Mouse (Mus musculus) gastrocnemius, postnatal 36 days (tissue): ENCODE measurements at regions not wholly inside any gene's neighbourhood (a gene's known extent, or its start where the extent isn't known, plus 50 kb on each side); places are given as distances from the start of the nearest gene placed in this dataset.

ENCODE experiments used
- DNase-seq, 2 experiments: peaks; one replicate each; pipeline ENCODE4 v3.0.0; 2022
- intact Hi-C: fragments of 180-260 bp; cut with DNase I; formaldehyde crosslinking; loops from one replicate; pipeline ENCODE4 v1.15.1; 2025

DNA sequence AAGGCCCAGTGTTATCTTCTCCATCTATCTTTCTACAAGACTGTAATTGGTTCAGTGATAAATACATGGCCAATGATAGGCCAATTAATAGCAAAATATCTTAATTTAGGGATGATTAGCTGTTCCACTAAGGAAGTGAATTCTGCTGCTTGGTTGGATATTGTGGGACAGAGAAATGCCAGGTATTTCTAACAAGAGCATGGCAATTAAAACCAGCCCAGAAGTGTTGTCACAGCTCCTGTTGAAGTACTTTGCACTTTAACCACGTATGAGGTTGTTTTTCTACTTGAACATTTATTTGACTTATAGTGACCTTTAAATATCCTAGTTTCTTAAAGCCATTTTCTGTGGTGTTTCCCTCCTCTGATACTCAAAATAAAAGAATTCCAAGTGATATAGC lies 65.7 kb upstream of the Acsl4 start:
- intact Hi-C loops, result no loop called here
- no peak for DNase-seq

DNA sequence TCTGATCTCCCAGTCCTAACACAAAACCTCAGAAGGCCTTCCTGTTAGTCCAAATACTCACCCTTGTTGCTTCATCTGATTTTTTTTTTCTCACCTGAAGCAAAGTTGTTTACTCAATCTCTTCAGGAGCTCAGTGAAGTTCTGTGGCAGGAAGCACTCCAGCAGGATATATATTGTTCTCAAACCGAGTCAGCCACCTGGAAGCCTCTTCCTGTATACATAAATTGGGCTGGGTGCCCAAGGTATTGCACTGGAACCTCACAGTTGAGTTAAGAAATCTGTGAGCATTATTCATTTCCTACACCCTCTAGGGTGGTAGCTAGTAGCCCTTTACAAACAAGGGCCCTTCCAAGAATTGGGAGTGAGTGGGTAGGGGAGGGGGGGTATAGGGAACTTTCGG lies 73.8 kb upstream of the Acsl4 start:
- intact Hi-C loops, result no loop called here

DNA sequence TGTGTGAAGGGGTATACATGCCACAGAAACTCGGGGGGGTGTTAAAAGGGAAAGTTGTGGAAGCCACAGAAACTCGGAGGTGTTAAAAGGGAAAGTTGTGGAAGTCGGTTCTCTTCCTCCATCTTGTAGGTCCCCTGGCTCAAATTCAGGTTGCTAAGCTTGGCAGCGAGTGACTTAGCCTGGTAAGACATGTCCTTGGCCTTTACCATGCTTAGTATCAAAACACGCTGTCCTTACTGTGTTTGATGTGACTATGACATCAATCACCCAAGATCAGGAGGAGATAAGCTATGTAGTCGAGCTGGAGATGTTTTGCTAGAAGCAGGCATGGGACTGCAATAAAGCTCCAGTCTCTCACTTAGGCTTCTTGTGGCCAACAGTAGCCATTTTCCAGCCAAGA lies 74.4 kb upstream of the Acsl4 start:
- intact Hi-C loops, result no loop called here
- no peak for DNase-seq

More for the DNA sequence above, 73.8 kb upstream of the Acsl4 start:
- DNase-seq, result no peak

DNA sequence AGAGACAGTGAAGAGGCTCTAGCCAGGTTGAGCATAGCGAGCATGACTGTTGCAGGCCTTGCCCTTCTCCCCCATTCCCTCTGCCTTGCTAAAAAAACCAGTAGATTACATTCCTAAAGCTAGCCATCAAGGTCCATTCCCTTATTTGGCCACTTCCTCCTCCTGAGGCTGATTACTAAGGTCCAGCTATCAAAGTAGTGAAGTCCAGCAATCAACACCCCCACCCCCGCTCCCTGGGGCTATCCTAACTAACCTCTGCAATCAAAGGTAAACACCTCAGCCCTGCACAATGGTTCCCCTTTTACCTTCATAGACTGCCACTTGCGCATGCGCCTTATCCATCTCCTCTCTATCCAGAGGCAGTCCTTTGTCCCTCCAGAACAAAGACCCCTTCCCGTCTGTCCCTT lies 77.5 kb upstream of the Acsl4 start:
- no peak for DNase-seq
- intact Hi-C loops, result no loop called here

DNA sequence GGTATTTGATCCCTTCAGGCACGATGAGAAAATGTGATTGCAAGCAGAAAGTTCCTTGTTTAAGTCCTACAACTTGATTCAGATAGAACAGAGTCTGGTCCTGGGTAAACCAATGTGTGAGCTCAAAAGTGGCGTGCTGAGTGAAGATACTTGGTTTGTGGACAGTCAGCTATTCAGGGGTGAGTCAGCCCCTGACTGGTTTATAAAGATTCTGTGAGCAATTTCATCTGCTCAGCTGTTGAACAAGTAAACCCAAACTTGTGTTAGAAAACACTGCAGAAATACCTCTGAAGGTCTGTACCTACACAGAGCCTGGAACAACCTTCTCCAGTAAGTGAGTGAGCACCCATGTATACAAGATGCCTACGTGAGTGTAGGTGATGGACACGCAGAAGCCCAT lies 78.1 kb upstream of the Acsl4 start:
- no peak for DNase-seq
- intact Hi-C loops, result no loop called here

DNA sequence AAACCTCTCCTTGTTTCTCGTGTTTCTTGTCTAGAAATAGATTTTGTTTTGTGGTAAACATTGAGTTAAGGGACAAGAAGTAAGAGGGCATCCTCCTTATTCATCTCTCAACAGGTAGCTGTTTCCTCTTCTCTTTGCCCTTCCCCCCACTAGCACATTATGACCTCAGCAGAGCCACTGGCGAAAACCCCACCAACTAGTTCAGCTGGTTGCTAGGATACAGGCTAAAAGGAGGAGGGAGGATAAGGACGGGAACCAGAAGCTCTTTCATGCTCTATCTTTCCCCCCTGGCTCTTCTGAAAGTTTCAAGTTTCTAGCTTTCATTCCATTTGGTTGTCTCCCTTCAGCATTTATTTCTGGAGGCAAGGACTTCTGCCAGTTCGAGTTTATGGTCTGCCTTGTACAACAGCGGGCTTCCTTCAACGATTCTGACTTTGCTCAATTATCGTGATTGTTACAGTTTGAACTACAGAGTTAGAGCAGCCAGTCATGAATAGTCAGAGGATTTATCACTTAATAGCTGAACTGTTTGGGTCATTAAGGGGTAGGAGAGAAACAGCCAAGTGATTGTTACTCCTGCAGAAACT lies 78.8 kb upstream of the Acsl4 start:
- intact Hi-C loops, result no loop called here
- no peak for DNase-seq

DNA sequence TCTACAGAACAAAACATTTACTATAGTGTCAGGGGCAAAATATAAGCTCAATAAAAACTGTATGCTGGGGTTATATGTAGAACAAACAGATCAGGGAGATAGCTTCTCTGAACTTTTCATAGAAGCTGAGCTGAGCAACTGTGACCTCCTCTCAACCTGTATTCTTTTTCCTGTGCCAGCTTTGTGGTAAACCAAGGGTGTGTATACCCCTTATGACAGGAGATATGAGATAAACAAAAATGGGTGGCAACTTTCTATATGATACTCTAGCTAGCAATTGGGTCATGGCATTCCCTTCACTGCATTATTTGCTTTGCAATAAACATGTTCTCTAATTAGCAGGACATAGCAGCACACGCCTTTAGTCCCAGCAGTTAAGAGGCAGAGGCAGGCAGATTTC lies 79.7 kb upstream of the Acsl4 start:
- no peak for DNase-seq
- intact Hi-C loops, result no loop called here

DNA sequence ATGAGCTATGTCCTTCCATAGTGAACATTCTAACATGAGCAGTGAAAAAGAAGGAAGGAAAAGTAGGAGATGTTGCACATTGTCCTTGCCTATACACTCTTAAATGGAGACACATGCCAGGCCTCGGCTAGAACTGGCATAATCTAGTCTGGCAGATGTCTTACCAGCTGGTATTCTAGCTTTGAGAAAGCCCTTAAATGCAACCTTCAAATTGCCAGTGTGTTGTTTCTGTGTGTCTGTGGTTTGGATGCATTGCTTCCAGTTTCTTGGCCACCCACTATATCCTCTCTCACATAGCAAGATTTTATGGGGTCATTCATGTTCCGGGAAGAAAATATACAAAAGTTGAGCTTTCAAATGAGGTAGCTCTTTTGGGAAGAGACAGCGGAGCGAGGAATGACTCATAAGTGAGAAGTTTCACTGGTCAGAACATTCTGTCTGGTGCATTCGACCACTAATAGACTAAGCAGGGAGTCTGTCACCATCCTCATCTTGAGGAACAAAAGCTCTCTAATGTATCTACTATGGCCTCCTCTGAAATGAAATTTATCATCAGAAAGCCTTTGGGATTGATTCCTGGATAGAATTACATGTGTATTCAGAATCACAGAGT lies 91.0 kb upstream of the Acsl4 start:
- no peak for DNase-seq
- intact Hi-C loops, result no loop called here

DNA sequence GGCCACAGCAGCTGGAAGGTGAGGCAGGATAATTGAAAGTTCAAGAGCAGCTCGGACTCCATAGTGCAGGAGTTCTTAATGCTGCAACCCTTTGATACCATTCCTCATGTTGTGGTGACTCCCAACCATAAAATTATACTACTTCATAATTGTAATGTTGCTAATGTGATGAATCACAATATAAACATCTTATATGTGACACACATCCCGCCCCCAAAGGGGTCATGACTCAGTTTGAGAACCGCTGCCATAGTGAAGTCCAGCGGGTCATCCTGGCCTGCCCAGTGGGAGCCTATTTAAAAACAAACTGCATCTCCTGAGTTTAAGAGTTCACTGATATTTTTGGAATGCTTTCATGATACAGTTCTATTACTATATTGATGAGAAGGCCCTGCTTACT lies 97.7 kb upstream of the Acsl4 start:
- intact Hi-C loops, result no loop called here
- DNase-seq, result no peak

DNA sequence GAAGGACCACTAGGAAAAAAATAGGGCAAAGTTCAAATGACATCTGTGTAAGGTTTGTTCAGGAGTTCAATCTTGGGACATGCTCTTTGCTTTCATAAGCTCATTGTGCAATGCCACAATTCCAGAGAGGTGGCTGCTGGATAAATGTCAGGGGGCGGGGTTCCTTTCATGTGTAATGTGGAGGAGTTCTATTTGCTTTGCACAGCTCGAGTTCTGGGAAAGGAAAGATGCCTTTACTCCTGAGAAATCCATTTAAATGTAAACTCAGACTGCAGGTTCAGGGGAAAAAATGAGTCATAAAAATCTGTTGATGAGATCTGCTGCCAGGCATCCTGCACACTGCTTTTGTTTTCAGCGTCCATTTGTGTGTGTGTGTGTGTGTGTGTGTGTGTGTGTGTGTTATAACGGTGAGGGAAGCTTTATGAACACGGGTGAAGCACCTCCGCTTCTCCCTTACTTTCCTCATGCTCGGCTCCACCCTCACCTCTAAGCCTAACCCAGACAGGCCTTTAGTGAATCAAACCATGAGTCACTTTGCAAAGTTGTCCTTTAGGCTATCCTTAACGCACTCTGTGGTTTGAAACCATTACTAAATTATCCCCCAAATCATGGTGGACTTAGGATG lies 99.9 kb upstream of the Acsl4 start:
- peak in 1 of 2 experiments; percentile 15 for DNase-seq
- intact Hi-C loops, result no loop called here

DNA sequence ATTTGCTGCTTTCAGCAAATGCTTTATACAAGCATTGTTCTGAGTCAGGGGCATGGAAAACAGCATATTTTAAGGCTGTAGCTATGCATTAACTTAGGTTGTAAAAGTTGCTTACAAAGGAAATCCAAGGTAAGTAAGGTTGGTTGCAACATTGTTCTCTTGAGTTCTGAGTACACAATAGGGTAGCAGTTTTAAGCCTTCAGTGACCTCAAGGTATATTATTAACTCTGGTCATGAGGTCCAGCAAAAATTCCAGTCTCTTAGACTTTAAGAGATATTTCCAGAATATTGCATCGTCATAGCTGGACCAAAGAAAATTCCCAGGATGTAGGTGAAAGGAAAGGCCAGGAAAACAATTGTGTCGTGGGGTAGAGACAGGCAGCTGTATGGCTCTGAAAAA lies 110.8 kb upstream of the Acsl4 start:
- DNase-seq, result no peak
- intact Hi-C loops, result no loop called here

DNA sequence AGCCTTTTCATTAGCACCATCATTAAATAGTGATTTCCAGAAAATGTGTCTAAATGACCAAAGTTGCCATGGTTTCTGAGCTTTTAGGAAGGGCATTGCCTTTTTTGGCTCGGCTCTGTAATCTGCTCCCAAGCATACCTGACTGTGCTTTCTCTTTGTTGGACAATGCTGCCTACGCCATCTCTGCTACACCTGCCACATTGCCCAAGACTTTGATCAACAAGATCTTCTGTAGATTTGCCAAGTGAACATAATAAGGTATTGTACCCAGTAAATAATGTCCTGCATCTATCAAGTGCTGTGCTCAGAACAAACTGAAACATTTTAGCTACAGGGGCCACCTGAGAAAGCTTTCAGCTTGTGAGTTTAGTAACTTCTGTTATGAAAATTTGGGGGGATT lies 114.6 kb upstream of the Acsl4 start:
- intact Hi-C loops, result no loop called here

DNA sequence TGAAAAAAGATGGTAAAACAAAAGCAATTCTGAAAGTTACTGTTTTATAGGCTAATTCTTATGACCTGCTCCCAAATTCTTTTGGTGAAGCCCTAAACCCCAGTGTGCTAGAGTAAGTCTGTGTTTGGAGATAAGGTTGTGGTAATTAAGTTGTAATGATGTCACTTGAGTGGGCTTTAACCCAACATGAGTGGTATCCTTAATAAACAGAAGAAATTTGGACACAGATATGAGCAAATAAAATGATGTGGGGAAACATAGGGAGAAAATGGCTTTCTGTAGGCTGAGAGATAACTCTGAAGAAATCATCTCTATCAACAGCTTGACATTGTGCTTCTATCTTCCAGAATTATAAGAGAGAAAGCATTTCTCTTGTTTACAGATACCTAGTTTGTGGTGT lies 117.1 kb upstream of the Acsl4 start:
- intact Hi-C loops, result no loop called here
- no peak for DNase-seq

More for the DNA sequence above, 114.6 kb upstream of the Acsl4 start:
- no peak for DNase-seq

DNA sequence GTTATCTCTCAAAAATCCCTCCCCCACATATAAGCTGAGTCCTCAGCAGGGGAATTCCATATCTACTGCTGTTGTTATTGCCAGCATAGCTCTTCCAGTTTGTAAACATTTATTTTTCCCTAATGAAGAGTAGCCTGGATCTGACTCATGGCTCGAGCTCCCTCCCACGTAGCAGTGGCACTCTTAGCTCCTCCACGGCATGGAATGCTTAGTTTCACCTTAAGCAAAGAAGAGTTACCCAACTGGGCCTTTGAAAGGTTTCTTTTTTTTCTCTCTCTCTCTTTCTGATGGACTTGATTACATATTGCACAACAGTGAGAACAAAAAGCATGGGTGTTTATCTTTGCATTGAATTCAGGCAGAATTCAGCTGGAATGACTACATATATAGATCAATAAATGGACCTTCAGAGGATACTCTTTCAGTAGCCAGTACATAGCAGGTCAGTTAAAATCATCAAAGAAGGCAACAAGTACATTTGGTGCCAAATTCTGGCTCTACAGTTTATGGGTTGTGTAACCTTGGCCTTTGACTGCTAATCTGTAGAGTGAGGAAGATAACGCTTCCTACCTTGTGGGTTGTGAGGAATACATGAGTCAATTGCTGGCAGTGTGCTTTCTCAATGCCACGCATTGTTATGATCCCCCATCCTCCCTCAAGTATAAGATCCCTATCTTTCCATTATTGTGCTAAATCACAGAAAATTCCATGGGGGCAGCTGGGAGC lies 126.2 kb upstream of the Acsl4 start:
- no peak for DNase-seq
- intact Hi-C loops, result loop anchor here (5.0 kb wide), 1 partner anchor 139 kb away; no protein-coding TSS in a partner anchor

DNA sequence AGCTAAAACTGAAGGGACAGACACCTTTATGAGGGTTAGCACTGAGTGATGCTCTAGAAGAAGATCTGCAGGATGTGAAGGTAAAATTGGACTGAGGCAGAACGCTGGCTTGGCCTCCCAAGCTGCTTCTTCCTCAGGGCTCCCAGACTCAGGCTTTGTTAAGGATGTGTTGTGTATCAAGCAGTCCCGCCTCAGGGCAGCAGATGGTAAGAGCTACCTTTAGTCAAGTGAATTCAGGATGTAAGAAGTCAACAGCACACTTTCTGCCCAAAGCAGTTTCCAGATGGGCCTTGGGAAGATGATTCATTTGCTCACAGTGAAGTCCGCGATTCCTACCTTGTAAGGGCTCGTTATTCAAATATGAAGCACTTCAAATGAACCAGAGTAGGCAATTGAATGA lies 126.9 kb upstream of the Acsl4 start:
- no peak for DNase-seq
- intact Hi-C loops, result loop anchor here (5.0 kb wide), 1 partner anchor 140 kb away; no protein-coding TSS in a partner anchor

DNA sequence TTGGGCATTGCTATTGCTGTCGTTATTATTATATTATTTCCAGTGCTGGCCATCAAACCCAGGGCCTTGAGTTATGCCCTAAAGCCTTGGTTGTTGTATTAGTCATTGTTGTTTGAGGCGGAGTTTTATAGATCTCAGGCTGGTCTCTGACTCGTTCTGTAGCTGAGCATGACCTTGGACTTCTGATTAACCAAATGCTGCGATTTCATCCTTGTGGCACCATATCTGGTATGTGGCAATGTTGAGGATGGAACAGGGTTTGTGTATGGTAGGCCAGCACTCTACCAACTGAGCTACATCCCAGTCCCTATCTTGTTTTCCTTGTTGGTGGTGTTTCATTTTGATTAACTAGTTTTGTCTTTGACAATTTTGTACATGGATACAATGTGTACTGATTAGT lies 130.7 kb upstream of the Acsl4 start:
- intact Hi-C loops, result no loop called here
- no peak for DNase-seq

DNA sequence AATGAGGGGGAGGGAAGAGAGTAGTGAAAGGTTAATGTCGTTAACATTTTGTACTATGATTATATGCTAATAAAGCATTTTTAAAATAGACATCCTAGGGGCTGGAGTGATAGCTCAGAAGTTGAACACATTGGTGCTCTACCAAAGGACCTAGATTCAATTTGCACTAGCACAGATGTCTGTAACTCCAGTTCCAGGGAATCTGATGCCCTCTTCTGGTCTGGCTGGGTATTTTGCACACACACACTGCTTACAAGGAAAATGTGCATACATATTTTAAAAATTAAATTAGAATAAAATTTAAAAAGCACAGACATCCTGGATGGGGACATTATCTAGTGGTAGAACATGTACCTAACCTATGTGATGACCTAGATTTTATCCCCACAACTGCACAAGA lies 136.6 kb upstream of the Acsl4 start:
- intact Hi-C loops, result loop anchor here (2.0 kb wide), 1 partner anchor 154 kb away; no protein-coding TSS in a partner anchor
- DNase-seq, result no peak

DNA sequence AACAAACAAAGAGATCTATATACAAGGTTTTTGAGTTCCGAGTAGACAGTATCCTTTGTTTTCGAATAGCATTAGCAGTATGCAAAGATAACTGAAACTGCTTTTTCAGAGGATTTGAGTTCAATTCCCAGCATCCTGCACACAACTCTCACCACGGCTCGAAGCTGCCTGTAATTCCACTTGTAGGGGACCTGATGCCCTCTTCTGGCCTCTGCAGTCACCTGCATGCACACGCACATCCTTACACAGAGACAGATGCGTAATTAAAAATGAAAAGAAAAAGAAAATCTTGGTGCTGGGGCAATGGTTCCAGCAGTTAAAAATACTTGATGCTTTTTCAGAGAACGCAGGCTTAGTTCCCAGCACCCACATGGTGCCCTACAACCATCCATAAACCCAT lies 139.6 kb upstream of the Acsl4 start:
- intact Hi-C loops, result no loop called here
- DNase-seq, result no peak

DNA sequence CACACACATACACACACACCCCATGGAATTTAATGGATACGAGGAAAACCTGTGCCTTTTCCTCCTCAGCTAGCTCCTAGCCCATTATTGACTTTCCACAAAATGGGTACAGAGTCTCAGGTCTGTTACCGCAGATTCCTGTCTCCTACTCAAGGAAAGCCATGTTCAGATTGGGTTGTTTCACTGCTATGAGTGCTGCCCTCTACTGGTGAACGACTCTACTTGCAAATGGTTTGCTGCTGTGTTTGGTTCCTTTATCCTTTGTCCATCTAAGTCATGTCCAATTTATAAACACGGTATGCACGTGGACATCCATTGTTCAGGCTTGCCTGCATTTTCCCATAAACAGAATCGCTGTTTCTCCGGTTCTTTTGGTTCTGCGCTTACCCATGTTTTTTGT lies 144.4 kb upstream of the Acsl4 start:
- intact Hi-C loops, result loop anchor here (5.0 kb wide), 1 partner anchor 207 kb away; no protein-coding TSS in a partner anchor
- DNase-seq, result no peak

DNA sequence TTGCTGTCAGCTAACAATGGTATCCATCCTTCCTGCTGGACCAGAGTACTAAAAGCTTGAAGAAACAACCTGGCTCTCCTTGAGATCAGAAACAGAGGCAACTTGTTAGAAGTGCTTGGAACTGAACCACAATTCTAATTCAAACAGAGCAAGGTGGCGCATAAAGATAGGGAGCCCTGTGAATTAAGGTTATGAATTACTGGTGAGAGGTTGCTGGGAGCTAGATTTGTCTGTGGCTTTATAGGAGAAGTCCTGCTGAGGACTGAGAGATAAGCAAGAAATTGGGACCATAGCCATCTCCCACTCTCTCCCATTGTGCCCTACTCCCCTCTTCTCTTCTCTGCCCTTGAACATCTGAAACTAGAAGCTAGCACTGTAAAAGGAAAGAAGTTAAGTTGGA lies 145.2 kb upstream of the Acsl4 start:
- no peak for DNase-seq
- intact Hi-C loops, result loop anchor here (5.0 kb wide), 1 partner anchor 208 kb away; no protein-coding TSS in a partner anchor

DNA sequence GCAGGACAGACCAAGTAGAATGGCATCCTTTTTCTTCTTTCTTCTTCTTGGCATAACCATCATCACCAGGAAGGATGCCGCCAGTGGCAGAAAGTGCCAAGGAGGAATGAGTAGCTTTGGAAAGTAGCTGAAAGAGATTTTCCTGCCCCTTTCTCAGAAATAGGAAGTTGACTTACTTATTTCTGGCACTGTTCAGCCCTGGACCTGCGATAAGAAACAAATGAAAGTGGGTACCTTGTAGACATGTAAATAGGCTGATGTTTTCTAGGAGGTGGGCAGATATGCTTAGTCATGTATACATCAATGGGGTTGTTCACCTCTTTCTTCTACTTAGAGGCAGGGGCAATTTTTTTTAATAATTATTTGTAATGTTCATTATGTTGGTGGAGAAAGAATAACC lies 145.3 kb upstream of the Tmem164 start:
- intact Hi-C loops, result loop anchor here (5.0 kb wide), 1 partner anchor 209 kb away; no protein-coding TSS in a partner anchor
- DNase-seq, result no peak
